Mouse (Mus musculus) lung, adult 2 months (tissue): ENCODE results near the gene Arid3c.

Source experiments
- CTCF ChIP-seq: fragments of 200-500 bp; IDR thresholded peaks from 2 replicates; pipeline ENCODE4 v1.5.1; 2011; ENCODE audit warnings: mild to moderate bottlenecking, low read length, control low read depth; ENCODE audit not compliant: insufficient read depth
- POLR2A ChIP-seq: fragments of 200-500 bp; IDR thresholded peaks from 2 replicates; pipeline ENCODE4 v1.6.1; 2011; ENCODE audit warnings: low read depth, mild to moderate bottlenecking, control low read depth, low read length, borderline replicate concordance; ENCODE audit errors: extremely low read depth

DNA sequence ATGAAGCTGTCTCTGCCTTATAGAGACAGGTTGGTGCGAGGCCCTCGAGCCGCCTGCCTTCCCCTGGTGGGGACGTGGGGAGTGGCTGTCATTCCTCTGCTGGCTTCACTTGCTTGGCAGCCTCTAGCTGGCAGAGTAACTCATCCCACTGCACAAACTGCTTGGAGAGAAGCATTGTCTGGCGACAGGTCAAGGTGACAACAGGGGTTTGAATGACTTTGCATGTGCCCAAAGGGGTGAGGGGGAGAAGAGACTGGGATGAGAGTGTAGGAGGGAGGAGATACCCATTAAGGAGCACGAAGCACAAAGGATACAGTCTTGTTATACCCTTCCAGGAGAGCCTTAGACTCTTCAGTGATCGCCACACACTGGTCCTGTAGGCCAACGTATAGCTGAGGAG lies 15.9 kb downstream of the Arid3c start:
- TF ChIP-seq CTCF = no peak
- TF ChIP-seq POLR2A = no peak
